Mouse (Mus musculus): ENCODE results near the gene B3gnt5. TPM values are rescaled to one million over a fixed set of nuclear protein-coding genes. Genes with fewer than 3 reads are reported as not detected.

B3gnt5 gene
- total and polyA plus RNA-seq, 2 experiments from 2014 or later: 4.5 to 11.4 TPM

DNA sequence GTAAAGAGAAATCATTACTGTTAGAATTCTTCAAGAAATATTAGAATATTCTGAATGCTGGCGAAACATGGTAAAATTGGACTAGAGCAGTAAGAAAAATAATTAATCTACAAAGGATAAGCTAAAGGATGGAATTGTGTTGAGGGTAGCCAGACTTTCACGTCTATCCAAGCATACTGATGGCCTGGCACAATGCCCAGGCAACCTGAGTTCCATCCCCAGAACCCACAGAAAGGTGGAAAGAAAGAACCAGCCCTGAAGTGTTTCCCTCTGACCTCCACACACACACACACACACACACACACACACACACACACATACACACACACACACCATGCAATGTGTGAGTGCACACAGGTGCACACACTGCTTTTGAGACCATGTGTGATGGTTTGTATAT lies 58.8 kb downstream of the B3gnt5 start:
- Histone ChIP-seq H3K9ac (replicated peaks; ENCODE audit: low read depth, low read length) (no peak overlapping the region), H3K36me3 (replicated peaks; ENCODE audit: control insufficient read depth, insufficient read depth, low read length) (no peaks in the 10 kb centered on the region), H3K9me3 (replicated peaks; ENCODE audit: control insufficient read depth, low read length) (no peaks in the 10 kb centered on the region), H3K4me2 (ENCODE audit: low read depth, low read length) (no peak overlapping the region), H3K4me1 (ENCODE audit: control insufficient read depth, insufficient read depth) (no peaks in the 10 kb centered on the region), H3K4me3 (ENCODE audit: low read depth, low read length) (no peak overlapping the region), H3K27me3 (ENCODE audit: control insufficient read depth, insufficient read depth, low read length) (no peaks in the 10 kb centered on the region), H3K27ac (ENCODE audit: low read depth) (no peak overlapping the region)
- DNase-seq (ENCODE audit: low spot score): no peak
- ATAC-seq (ENCODE audit: insufficient read depth, low read depth): no peak
- TF ChIP-seq CTCF (IDR thresholded peaks at IDR 0.05; ENCODE audit: low read depth): no peak
- TF ChIP-seq EP300 (IDR thresholded peaks at IDR 0.05; ENCODE audit: low read depth): no peak
- 52% methylated on average over 2 of the region's 2 CpGs for WGBS

Other genes with a start within 250 kb of the B3gnt5 start
- gene Olfr167, start 237.9 kb upstream of the B3gnt5 start, total RNA-seq (2014; rRNA removed; ENCODE audit: low replicate concordance): not detected in 2 replicates
- gene Olfr167, start 237.9 kb upstream of the B3gnt5 start, polyA plus RNA-seq (2015; fragmentation: Nextera tagmentation; extraction: Ambion mirVana): not detected in 2 replicates
- gene Olfr168, start 224.7 kb upstream of the B3gnt5 start, total RNA-seq (2014; rRNA removed; ENCODE audit: low replicate concordance): not detected in 2 replicates
- not detected in 2 replicates for gene Olfr168, start 224.7 kb upstream of the B3gnt5 start, polyA plus RNA-seq (2015; fragmentation: Nextera tagmentation; extraction: Ambion mirVana)
- not detected in 2 replicates for gene Olfr169, start 188.4 kb upstream of the B3gnt5 start, total RNA-seq (2014; rRNA removed; ENCODE audit: low replicate concordance)
- not detected in 2 replicates for gene Olfr169, start 188.4 kb upstream of the B3gnt5 start, polyA plus RNA-seq (2015; fragmentation: Nextera tagmentation; extraction: Ambion mirVana)
- gene Olfr170, start 148.3 kb upstream of the B3gnt5 start, total RNA-seq (2014; rRNA removed; ENCODE audit: low replicate concordance): not detected in 2 replicates
- not detected in 2 replicates for gene Olfr170, start 148.3 kb upstream of the B3gnt5 start, polyA plus RNA-seq (2015; fragmentation: Nextera tagmentation; extraction: Ambion mirVana)
- gene Olfr171, start 130.3 kb upstream of the B3gnt5 start, total RNA-seq (2014; rRNA removed; ENCODE audit: low replicate concordance): not detected in 2 replicates
- not detected in 2 replicates for gene Olfr171, start 130.3 kb upstream of the B3gnt5 start, polyA plus RNA-seq (2015; fragmentation: Nextera tagmentation; extraction: Ambion mirVana)
- not detected in 2 replicates for gene Lamp3, start 53.8 kb upstream of the B3gnt5 start, total RNA-seq (2014; rRNA removed; ENCODE audit: low replicate concordance)
- 0.04 and 0.08 TPM in 2 replicates for gene Lamp3, start 53.8 kb upstream of the B3gnt5 start, polyA plus RNA-seq (2015; fragmentation: Nextera tagmentation; extraction: Ambion mirVana)
- gene Klhl6, start 222.8 kb downstream of the B3gnt5 start, total RNA-seq (2014; rRNA removed; ENCODE audit: low replicate concordance): 8.0 and 12.1 TPM in 2 replicates
- 13.7 and 14.9 TPM in 2 replicates for gene Klhl6, start 222.8 kb downstream of the B3gnt5 start, polyA plus RNA-seq (2015; fragmentation: Nextera tagmentation; extraction: Ambion mirVana)